Mouse (Mus musculus): Measurements from ENCODE around the gene Mcoln2. TPM values are rescaled to one million over a fixed set of nuclear protein-coding genes. Genes with fewer than 3 reads are reported as not detected.

Gene Mcoln2
- total RNA-seq (2021): under 1 TPM in 1 of 2 experiments, not detected in 1; 0.74 TPM
- long read RNA-seq, experiment 1: 0 reads
- long read RNA-seq, experiment 2: 0 reads

DNA sequence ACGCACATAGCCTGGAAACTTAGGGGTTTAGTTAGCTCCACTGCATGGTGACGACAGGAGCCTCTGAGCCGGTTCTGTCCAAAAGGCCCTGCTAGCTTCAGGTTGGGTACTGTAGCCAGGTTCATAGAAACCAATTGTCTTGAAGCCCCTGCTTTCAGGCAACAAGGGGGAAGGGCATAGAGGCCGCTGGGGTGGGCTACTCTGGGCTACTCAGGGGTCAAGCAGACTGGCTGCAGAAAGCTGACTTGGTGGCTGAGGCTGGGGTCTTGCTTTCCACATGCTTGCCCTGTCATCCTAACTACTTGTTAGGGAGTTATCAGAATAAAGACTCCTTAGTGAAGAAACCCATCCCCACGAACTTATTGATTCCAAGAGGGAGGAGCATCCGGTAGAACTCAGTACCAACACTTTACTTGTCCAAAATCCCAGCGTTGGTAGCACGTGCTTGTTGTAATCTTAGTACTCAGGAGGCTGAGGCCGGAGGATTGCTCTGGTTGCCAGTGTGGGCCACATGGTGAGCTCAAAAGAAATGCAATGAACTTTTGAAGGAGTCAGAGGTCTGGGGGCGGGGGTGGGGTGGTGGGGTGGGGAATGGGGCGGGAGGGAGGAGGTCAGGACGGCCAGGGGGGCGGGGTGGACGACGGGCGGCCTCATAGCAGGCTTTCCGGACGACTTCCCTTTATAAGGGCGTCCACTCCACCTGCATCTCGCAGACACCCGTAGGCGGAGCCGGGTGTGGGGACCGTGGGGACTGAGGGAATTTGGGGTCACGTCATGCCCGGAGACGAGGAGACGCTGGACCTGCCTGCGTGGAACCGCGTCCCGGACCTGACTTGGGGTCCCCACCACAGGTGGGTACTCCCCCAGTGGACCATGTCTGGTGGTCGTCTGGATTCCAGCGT lies at the start of gene Mcoln2:
Mcoln2 (plus strand) TSS at position 678 of the 902 bp plus-strand sequence.
- intact Hi-C loops (cut with DNase I): no loop called here
- TF ChIP-seq CTCF (IDR thresholded peaks at IDR 0.05): no peak
- peak; percentile 20 for DNase-seq
- H3K27ac ChIP-seq: no peak within 1 kb of the TSS
- H3K4me3 ChIP-seq: peak within 1 kb of the TSS; percentile 67

DNA sequence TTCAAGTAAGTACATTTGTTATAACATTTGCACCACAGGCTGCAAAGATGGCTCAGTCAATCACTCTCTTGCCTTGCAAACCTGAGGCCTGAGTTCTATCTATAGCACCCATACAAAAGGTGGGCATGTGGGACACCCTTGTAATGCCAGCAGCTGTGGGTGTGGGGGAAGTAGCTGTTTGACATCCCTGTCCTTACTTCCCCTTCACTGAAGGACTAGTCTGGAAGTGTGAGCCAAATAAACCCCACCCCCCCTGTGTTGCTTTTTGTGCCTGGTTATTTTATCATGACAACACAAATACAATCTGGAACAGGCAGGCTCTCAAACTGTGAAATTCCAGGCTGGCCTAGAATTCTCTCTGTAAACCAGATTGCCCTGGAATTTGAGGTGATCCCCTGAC lies 49.7 kb upstream of the Mcoln2 start:
- Histone ChIP-seq H3K27ac (no peak overlapping the region), H3K4me3 (no peak overlapping the region)
- no peak for TF ChIP-seq CTCF (IDR thresholded peaks at IDR 0.05)
- intact Hi-C loops (cut with DNase I): loop anchor here (10.0 kb wide), 1 partner anchor 75 kb away; no protein-coding TSS in a partner anchor
- no peak for DNase-seq

DNA sequence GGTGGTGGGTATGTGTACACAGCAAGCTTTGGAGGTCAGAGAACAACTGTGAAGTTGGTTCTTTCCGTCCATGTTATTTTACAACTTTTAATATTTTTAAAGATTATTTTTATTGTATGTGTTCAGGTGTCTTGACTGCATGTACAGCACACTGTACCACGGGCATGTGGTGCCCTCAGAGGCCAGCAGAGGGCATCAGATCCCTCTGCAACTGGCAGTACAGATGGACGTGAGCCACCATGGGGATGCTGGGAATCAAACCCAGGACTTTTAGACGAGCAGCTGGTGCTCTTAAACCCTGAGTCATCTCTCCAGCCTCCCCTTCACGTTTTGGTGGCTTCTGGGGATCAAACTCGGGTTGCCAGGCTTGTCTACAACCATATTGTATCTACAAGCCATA lies 47.6 kb upstream of the Mcoln2 start:
- intact Hi-C loops (cut with DNase I): loop anchor here (10.0 kb wide), 1 partner anchor 73 kb away; no protein-coding TSS in a partner anchor
- no peak overlapping the region for H3K4me3 ChIP-seq
- DNase-seq: no peak
- H3K27ac ChIP-seq: no peak overlapping the region
- peak; percentile 53 for TF ChIP-seq CTCF (IDR thresholded peaks at IDR 0.05)

DNA sequence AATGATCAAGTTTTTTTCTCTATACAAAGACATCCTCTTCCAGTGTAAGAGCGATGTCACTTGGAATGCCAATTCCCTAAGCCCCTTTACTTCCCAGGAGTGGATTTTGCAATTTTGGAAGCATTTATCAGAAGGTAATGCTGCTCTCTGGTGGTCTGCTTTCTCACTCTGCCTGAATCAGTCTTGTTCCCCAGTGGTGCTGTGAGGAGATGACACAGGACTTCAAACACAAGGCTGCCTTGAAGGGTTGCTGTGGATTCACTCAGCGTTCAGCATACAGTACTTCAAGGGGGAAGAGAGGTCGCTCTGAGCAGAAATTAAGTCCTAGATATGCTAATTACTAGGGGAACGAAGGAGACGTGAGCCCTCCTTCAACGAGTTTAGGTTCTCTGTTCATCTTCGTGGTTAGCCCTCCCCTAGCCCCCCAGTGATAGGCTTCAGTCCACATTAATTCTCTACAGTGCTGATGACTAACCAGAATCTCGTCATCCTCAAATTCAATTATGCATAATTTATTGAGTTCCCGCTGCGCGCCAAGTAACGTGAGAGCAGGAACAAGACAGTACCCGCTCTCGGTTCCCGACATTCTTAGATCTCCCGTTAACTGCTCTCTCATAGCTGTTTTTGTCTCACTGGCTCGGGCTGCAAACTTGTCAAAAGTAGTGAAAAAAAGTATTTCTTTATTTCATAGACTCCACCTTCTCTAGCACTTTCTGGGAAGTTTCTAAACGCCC lies 42.4 kb upstream of the Mcoln2 start:
- no peak for TF ChIP-seq CTCF (IDR thresholded peaks at IDR 0.05)
- intact Hi-C loops (cut with DNase I): loop anchor here (10.0 kb wide), 1 partner anchor 68 kb away; no protein-coding TSS in a partner anchor

DNA sequence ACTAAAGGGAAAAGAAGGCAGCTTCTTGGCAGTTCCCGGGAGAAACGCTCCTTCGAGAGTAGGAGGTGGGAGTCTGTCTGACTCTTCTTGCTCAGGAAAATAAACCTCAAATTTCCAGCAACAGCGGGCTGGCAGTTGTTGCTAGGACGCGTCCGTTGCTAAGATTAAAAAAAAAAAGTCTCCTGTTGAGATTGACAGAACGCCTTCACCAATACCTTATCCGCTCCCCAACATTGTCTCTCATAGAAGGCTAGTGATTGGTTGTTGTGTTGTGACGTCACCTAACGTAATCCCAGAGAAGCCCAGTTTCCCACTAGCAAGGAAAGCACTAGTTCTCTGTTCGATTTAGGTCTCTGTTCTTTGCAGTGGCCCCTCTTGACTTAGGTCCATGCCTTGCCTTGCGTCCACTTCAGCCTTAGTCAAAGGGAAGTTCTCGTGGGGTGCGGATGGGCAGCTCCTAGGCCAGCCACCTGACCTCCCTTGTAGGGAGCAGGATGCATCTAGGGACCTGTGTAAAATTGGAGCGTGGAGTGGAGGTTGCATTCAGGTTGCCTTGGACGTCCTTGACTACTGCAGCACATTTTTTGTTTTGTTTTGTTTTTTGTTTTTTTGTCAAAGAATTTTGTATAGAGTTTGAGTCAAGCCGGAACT lies 41.6 kb upstream of the Mcoln2 start, which contains the start of gene Wdr63:
Wdr63 (minus strand) TSS at position 210 of the 651 bp plus-strand sequence.
- H3K4me3 ChIP-seq: peak within 1 kb of the TSS; percentile 63
- peak; percentile 23 for DNase-seq
- H3K27ac ChIP-seq: peak within 1 kb of the TSS; percentile 5; the same call in 1 of the 2 replicates
- TF ChIP-seq CTCF (IDR thresholded peaks at IDR 0.05): no peak
- intact Hi-C loops (cut with DNase I): loop anchor here (10.0 kb wide), 1 partner anchor 67 kb away; no protein-coding TSS in a partner anchor

More for the DNA sequence above, 42.4 kb upstream of the Mcoln2 start:
- Histone ChIP-seq H3K27ac (no peak overlapping the region), H3K4me3 (peak overlapping the region; percentile 63)
- DNase-seq: no peak

DNA sequence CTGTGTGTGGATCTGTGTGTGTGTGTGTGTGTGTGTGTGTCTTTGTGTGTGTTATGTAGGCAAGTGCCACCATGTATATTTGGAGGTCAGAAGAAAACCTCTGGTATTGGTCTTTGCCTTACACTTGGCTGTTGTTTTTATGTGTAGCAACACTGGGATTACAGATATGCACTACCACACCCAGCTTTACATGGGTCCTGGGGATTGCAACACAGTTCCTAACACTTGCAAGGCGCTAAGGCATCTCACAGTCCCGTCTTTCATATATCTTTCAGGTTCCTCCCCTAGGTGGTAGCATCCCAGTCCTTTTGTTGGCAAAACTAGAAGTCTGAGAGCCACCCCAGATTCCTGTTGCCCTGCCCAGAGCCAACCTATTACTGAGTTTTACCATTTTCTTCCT lies 40.7 kb upstream of the Mcoln2 start:
- Histone ChIP-seq H3K4me3 (no peak overlapping the region), H3K27ac (no peak overlapping the region)
- intact Hi-C loops (cut with DNase I): loop anchor here (10.0 kb wide), 1 partner anchor 66 kb away; no protein-coding TSS in a partner anchor
- TF ChIP-seq CTCF (IDR thresholded peaks at IDR 0.05): no peak
- no peak for DNase-seq

DNA sequence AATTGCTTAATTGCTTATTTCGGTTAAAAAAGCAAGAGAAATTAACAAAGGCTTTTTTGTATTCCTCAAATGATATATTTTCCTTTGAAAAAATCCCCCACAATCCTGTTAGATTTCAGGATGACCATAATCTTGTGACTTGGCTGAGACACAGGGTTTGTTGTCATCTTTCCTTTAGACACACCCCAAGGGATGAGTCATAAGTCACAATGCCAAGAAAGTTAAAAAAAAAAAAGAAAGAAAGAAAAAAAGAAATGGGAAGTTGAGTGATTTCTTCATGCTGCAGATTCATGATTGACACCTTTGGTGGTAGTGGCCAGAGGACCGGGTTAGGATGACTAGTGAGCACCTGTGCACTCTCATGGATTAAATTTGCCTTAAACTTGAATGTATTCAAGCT lies 39.3 kb upstream of the Mcoln2 start:
- TF ChIP-seq CTCF (IDR thresholded peaks at IDR 0.05): no peak
- H3K27ac ChIP-seq: peak overlapping the region; percentile 64
- intact Hi-C loops (cut with DNase I): no loop called here
- DNase-seq: no peak
- H3K4me3 ChIP-seq: no peak overlapping the region

DNA sequence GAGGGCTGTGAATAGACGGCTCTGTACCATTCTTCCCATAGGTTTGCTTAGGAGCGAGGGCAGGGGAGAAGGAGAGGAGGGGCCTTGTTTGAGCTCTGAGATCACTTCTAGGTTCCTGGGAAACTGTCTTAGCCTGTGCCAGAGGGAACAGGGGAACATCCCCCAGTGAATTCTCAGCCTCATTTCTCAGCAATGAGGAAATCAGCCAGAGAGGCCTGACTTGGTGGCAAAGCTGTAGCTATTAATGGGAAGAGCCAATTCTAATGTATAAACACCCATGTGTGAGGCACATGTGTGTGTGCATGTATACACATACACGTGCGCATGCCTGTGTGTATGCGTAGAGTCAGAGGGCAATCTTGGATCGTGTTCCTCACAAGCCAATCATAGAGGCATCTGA lies 38.7 kb upstream of the Mcoln2 start:
- intact Hi-C loops (cut with DNase I): no loop called here
- H3K27ac ChIP-seq: peak overlapping the region; percentile 64; the same call in 1 of the 2 replicates
- DNase-seq: peak; percentile 30
- no peak overlapping the region for H3K4me3 ChIP-seq
- no peak for TF ChIP-seq CTCF (IDR thresholded peaks at IDR 0.05)

DNA sequence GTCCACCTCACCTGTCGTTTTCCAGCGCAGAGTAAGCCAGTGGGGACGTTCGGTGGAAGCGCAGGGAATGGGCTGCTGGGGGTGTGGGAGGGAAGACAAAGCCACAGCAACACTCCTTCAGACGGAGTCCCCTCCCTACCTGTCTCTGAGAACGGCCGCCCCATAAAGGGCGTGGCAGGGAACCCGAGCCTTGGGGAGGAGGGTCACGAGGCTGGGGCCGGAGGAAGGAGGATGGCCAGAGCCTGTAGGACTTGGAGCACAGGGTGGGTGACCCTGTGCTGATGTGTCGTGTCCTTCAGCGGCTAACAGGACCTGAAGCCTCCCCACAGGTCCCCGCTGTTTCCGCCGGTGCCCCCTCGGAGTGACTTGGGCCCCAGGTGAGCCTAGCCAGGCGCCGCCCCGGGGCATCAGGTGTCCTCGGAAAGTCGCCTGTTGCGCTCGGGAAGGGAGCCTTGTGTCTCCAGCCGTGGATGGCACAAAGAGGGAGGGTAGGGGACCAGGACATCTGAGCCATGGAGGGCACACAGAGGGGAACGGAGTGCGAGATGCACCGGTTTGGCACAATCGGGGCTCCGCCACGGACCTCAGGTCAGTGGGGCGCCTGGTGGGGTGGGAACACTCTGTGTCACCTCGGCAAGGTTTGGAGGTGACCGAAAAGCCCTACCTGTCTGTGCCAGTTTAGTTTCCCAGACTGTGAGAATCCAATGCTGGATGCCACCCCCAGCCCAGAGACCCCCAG lies 32.2 kb upstream of the Mcoln2 start, which contains the start of gene Mcoln3:
Mcoln3 (plus strand) TSS at position 193 of the 739 bp plus-strand sequence.
- no peak for DNase-seq
- Histone ChIP-seq H3K4me3 (no peak within 1 kb of the TSS), H3K27ac (no peak within 1 kb of the TSS)
- no peak for TF ChIP-seq CTCF (IDR thresholded peaks at IDR 0.05)
- intact Hi-C loops (cut with DNase I): no loop called here

DNA sequence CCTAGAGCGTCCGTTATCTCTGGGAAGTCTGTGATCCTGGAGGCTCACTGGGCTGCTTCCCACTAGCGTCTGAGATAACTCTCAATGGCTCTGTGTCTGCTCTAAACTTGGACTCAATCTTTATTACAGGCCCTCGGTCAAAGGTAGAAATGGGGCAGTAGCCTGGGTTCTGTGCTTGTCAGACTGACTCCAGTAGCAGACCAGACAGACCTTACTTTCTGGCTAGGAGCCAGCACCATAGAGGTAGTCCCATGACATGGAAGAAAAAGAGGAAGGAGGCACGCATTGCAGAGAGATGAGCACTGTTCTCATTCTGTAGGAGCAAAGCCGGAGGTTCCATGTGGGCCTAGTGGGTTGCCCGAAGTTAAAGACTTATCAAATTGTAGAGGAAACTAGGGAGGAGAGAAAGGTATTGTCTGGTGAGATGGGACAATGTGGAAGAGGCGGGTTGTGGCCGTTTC lies 31.6 kb upstream of the Mcoln2 start:
- Histone ChIP-seq H3K4me3 (no peak overlapping the region), H3K27ac (no peak overlapping the region)
- TF ChIP-seq CTCF (IDR thresholded peaks at IDR 0.05): no peak
- no peak for DNase-seq
- intact Hi-C loops (cut with DNase I): no loop called here

DNA sequence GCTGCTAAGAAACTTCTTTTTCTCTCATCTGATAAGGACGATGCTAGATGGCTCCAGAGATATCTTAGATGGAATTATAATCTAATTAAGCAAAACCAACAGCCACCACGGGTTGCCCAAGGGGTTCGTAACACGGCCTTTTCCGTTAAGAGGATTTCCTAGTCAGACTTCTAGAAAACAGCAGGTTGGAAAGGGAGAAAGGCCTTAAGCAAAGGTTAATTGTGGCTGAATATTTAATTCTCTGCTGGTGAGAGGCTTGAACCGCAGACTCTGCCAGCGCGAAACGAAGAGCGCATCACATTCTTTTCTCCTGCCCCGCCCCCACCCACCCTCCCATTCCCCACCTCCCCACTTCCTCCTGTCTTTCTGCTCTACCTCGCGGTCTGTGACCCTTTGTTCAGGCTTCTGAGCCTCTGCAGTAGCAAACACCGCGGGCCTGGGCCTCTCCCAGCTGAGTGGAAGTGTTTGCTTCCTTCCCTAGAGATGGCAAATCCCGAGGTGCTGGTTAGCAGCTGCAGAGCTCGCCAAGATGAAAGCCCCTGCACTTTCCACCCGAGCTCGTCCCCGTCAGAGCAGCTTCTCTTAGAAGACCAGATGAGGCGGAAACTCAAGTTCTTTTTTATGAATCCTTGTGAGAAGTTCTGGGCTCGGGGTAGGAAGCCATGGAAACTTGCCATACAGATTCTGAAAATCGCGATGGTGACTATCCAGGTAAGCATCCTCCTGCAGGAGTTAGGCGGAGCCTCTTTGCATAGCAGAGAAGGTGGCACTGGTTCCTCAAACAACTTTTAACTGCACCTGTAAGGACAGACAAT lies 28.1 kb upstream of the Mcoln2 start:
- TF ChIP-seq CTCF (IDR thresholded peaks at IDR 0.05): no peak
- Histone ChIP-seq H3K27ac (no peak overlapping the region), H3K4me3 (no peak overlapping the region)
- intact Hi-C loops (cut with DNase I): no loop called here
- DNase-seq: no peak

Measured in gastrocnemius, adult 2 months (tissue).